Mouse (Mus musculus) Muller cell, postnatal 12 days (primary cell): ENCODE results near the gene Klhl40.

ENCODE experiments used
- DNase-seq: peaks from one replicate; pipeline ENCODE4 v3.0.0-alpha.2; 2015; ENCODE audit errors: inconsistent ontology term

Klhl40 gene

GRCm38 (mm10) chr9:121823991-121824390 is 46.6 kb downstream of the Klhl40 start:
- no peak for DNase-seq

- no peak for DNase-seq
Observed at GRCm38 (mm10) chr9:121826356-121826755, 48.9 kb downstream of the Klhl40 start.

- no peak for DNase-seq
Observed at GRCm38 (mm10) chr9:121828314-121828713, 50.9 kb downstream of the Klhl40 start.

GRCm38 (mm10) chr9:121829270-121829992 is 52.0 kb downstream of the Klhl40 start:
- no peak for DNase-seq

GRCm38 (mm10) chr9:121830243-121830955 is 53.0 kb downstream of the Klhl40 start:
- DNase-seq, result peak; percentile 46

GRCm38 (mm10) chr9:121830956-121831293 is 53.5 kb downstream of the Klhl40 start:
- peak; percentile 58 for DNase-seq
